Mouse (Mus musculus) liver, adult 2 months (tissue): ENCODE data around the gene Smtnl1.

Experiments
- CTCF ChIP-seq: fragments of 200-500 bp; IDR thresholded peaks from 2 replicates; pipeline ENCODE4 v1.5.1; 2011; ENCODE audit warnings: low read depth, low read length, control low read depth
- POLR2A ChIP-seq: fragments of 200-500 bp; IDR thresholded peaks from 2 replicates; pipeline ENCODE4 v1.6.1; 2011; ENCODE audit warnings: low read length, control low read depth; ENCODE audit not compliant: insufficient read depth; ENCODE audit errors: extremely low read depth

GRCm38 (mm10) chr2:84845226-84845625 lies 22.8 kb upstream of the Smtnl1 start:
- no peak for TF ChIP-seq CTCF
- no peak for TF ChIP-seq POLR2A
